Mouse (Mus musculus) olfactory bulb, adult 2 months (tissue): ENCODE measurements at regions not wholly inside any gene's neighbourhood (a gene's known extent, or its start where the extent isn't known, plus 50 kb on each side); places are given as distances from the start of the nearest gene placed in this dataset.

Source experiments
- CTCF ChIP-seq: fragments of 200-500 bp; IDR thresholded peaks from 2 replicates; pipeline ENCODE4 v1.5.1; 2012; ENCODE audit warnings: low read depth, mild to moderate bottlenecking, low read length, moderate library complexity; ENCODE audit not compliant: insufficient read depth
- POLR2A ChIP-seq: fragments of 200-500 bp; IDR thresholded peaks from 2 replicates; pipeline ENCODE4 v1.6.1; 2012; ENCODE audit warnings: mild to moderate bottlenecking, low read depth, low read length, moderate library complexity; ENCODE audit not compliant: insufficient read depth

DNA sequence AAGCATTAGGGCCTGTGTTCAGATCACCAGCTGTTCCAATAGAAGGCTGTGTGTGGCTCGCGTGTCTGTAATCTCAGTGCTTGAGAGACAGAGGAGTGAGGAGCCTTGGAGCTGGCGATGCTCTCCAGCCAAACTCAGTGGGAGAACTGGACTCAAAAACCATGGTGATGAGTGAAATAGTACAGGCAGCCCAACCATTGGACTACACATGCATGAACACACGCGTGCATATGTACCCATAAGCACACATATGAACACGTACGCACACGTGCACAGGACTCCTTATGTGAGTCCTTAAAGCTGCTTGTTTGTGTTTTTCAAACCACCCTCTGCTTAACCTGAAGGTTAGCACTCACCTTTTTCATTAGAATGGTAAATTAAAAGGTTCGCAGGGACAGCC is 349.5 kb upstream of the Pfkp start:
- TF ChIP-seq CTCF (no peak), POLR2A (no peak)
